Mouse (Mus musculus) midbrain, embryonic 15.5 days (tissue): ENCODE data around the gene Galnt10. TPM values are rescaled to one million over a fixed set of nuclear protein-coding genes. Genes with fewer than 3 reads are reported as not detected.
A peak's percentile ranks its signal among the peaks of the same experiment; 100 is the strongest.

Experiments
- ATAC-seq: fragments of 200-750 bp; cut with Nextera tagmentation; replicated peaks from 2 replicates; pipeline ENCODE4 v1.8.0; 2017; ENCODE audit warnings: moderate TSS enrichment
- H3K27ac ChIP-seq: fragments of 300-500 bp; sonication (generic); 2 replicates; pipeline ENCODE4 v1.5.1; 2015; ENCODE audit warnings: mild to moderate bottlenecking, inconsistent platforms
- H3K27me3 ChIP-seq: fragments of 300-500 bp; sonication (generic); replicated peaks from 2 replicates; pipeline ENCODE4 v1.6.1; 2015; ENCODE audit warnings: inconsistent platforms
- H3K36me3 ChIP-seq: fragments of 300-500 bp; sonication (generic); replicated peaks from 2 replicates; pipeline ENCODE4 v1.6.1; 2015; ENCODE audit warnings: inconsistent platforms
- H3K4me1 ChIP-seq: fragments of 300-500 bp; sonication (generic); 2 replicates; pipeline ENCODE4 v1.6.1; 2015; ENCODE audit warnings: inconsistent platforms
- H3K4me2 ChIP-seq: fragments of 300-500 bp; sonication (generic); 2 replicates; pipeline ENCODE4 v1.6.1; 2015; ENCODE audit warnings: inconsistent platforms, mild to moderate bottlenecking, moderate library complexity
- H3K4me3 ChIP-seq: fragments of 300-500 bp; sonication (generic); 2 replicates; pipeline ENCODE4 v1.5.1; 2015; ENCODE audit warnings: mild to moderate bottlenecking, inconsistent platforms
- H3K9ac ChIP-seq: fragments of 300-500 bp; sonication (generic); 2 replicates; pipeline ENCODE4 v1.6.1; 2015; ENCODE audit warnings: mild to moderate bottlenecking, inconsistent platforms
- H3K9me3 ChIP-seq: fragments of 300-500 bp; sonication (generic); 2 replicates; pipeline ENCODE4 v1.6.1; 2016; ENCODE audit warnings: inconsistent platforms
- WGBS: fragments of 180-500 bp; shearing (Covaris S2); methylation state at CpG from one replicate; pipeline ENCODE4 v1.1.7; 2015; ENCODE audit warnings: mixed read lengths; 5-methylcytosine and 5-hydroxymethylcytosine counted together
- polyA plus RNA-seq: library from polyadenylated mRNA; unstranded; fragments of >200 nt; fragmentation: Nextera tagmentation; extraction: Ambion mirVana; gene quantifications from 2 replicates; pipeline ENCODE4 v1.2.1, GENCODE M21; 2015

Gene Galnt10
- polyA plus RNA-seq, 1 experiment from 2014 or later: 16.4 TPM

GRCm38 (mm10) chr11:57718081-57718480 is 72.8 kb downstream of the Galnt10 start:
- no peaks in the 10 kb centered on the region for H3K36me3 ChIP-seq
- H3K4me2 ChIP-seq: no peak overlapping the region
- no peak overlapping the region for H3K9ac ChIP-seq
- no peak overlapping the region for H3K27ac ChIP-seq
- no peak overlapping the region for H3K4me3 ChIP-seq
- H3K9me3 ChIP-seq: no peaks in the 10 kb centered on the region
- H3K27me3 ChIP-seq: no peaks in the 10 kb centered on the region
- peaks cover 9% of the 10 kb centered on the region; the same call in 1 of the 2 replicates for H3K4me1 ChIP-seq
- no peak for ATAC-seq
- 97% methylated on average over 6 of the region's 6 CpGs for WGBS

- ATAC-seq: no peak; the same call in 1 of the 2 replicates
- WGBS: 18% methylated on average over 7 of the region's 7 CpGs
- H3K27ac ChIP-seq: 0 out of 2 replicates have a peak overlapping the region, but pooled peaks have one; percentile 16
These were observed 74.4 kb downstream of the Galnt10 start for GRCm38 (mm10) chr11:57719631-57720030.

GRCm38 (mm10) chr11:57720076-57720475 is 74.8 kb downstream of the Galnt10 start:
- Histone ChIP-seq H3K9ac (no peak overlapping the region), H3K4me3 (no peak overlapping the region), H3K36me3 (no peaks in the 10 kb centered on the region), H3K4me2 (no peak overlapping the region), H3K4me1 (peaks cover 9% of the 10 kb centered on the region; the same call in 1 of the 2 replicates), H3K27ac (0 out of 2 replicates have a peak overlapping the region, but pooled peaks have one; percentile 16), H3K27me3 (no peaks in the 10 kb centered on the region), H3K9me3 (no peaks in the 10 kb centered on the region)
- ATAC-seq: no peak
- WGBS: 65% methylated on average over 6 of the region's 6 CpGs

More at GRCm38 (mm10) chr11:57719631-57720030, 74.4 kb downstream of the Galnt10 start:
- Histone ChIP-seq H3K4me3 (no peak overlapping the region), H3K4me1 (peaks cover 9% of the 10 kb centered on the region; the same call in 1 of the 2 replicates), H3K9ac (no peak overlapping the region), H3K36me3 (no peaks in the 10 kb centered on the region), H3K4me2 (no peak overlapping the region), H3K9me3 (no peaks in the 10 kb centered on the region), H3K27me3 (no peaks in the 10 kb centered on the region)

DNA sequence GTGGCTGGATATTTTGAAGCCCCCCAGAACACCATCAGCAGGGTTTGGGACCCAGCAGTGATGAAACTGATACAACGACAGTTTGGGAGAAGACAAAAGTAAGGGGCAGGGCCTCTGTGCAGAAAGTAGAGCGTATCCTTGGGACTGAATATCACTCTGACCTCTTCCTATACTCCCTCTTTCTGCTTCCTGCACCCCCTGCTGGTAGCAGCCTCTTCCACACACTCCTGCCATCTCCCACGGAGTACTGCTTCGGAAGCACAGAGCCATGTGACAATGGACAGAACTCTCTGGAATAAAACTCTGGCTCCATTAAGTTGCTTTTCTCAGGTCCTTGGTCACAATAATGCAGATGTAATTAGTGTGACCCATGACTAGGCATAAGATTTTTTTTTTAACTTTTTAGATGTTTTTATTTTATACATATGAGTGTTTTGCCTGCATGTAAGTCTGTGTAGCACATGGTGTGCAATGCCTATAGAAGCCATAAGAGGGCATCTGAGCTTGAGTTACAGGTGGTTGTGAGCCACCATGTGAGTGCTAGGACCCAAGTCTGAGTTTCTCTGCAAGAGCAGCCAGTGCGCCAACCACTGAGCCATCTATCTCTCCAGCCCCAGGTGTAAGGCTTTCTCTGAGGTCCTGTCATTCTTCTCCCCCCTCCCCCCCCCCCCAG is 79.7 kb downstream of the Galnt10 start:
- H3K27me3 ChIP-seq: no peaks in the 10 kb centered on the region
- no peak overlapping the region for H3K4me2 ChIP-seq
- ATAC-seq: no peak
- H3K9ac ChIP-seq: no peak overlapping the region
- H3K9me3 ChIP-seq: no peaks in the 10 kb centered on the region
- 90% methylated on average over 5 of the region's 5 CpGs for WGBS
- no peaks in the 10 kb centered on the region for H3K36me3 ChIP-seq
- peaks cover 12% of the 10 kb centered on the region; the same call in 1 of the 2 replicates for H3K4me1 ChIP-seq
- H3K4me3 ChIP-seq: no peak overlapping the region
- no peak overlapping the region for H3K27ac ChIP-seq

DNA sequence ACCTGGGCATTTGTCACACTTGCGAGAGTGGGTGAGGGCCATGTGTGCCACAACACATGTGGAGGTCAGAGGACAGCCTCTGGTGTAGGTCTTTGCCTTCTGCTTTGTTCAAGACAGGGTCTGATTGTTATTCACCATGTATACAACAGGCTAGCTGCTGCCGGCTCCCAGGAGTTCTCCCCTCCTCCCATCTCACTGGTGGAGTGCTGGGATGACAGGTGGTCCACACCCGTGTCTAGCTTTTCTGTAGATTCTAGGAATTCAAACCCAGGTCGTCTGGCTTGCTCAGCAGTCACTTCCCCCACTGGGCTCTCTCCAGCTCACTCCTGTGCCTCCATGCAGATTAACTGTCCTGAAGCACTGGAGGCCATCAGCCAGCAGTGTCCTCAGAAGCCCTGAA is 80.7 kb downstream of the Galnt10 start:
- no peak for ATAC-seq

DNA sequence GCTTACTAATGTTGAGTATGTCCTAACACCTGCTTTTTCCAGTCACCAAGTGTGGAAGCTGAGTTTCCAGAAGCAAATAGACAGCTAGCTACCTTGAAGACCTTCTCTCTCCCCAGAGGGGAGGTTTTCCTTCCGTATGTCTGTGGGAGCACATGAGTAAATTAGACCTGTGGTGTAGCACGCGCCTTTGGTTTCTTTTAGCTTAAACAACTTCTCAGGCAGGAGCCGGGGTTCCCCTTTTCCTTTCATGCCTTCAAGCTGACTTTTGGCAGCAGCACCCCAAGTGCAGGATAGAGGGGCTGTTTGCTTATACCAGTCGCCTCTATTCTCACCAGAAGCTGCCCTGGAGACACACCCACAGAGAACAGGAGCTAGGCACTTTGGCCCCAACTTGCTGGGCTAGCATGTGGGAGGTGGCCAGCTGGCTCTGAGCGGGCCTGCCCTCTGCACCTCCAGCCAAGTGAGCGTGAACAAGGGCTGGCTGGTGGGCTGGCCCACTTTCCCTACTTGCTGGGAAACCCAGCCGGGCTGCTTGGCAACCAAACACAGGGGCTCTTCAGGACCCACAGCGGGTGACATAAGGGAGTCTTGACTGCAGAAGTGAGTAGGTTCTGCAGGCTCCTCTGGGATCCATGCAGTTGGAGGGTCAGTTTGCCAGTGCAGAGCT is 82.2 kb downstream of the Galnt10 start:
- H3K4me3 ChIP-seq: no peak overlapping the region
- no peak overlapping the region for H3K4me2 ChIP-seq
- no peaks in the 10 kb centered on the region for H3K27me3 ChIP-seq
- H3K9ac ChIP-seq: no peak overlapping the region
- H3K9me3 ChIP-seq: no peaks in the 10 kb centered on the region
- 62% methylated on average over 9 of the region's 9 CpGs for WGBS
- ATAC-seq: peak; percentile 67
- no peak overlapping the region for H3K27ac ChIP-seq
- H3K36me3 ChIP-seq: no peaks in the 10 kb centered on the region
- H3K4me1 ChIP-seq: peaks cover 10% of the 10 kb centered on the region; the same call in 1 of the 2 replicates

More for the DNA sequence above, 80.7 kb downstream of the Galnt10 start:
- WGBS: 55% methylated on average over 4 of the region's 4 CpGs
- H3K9ac ChIP-seq: no peak overlapping the region
- peaks cover 9% of the 10 kb centered on the region; the same call in 1 of the 2 replicates for H3K4me1 ChIP-seq
- H3K4me2 ChIP-seq: no peak overlapping the region
- H3K27ac ChIP-seq: no peak overlapping the region
- H3K9me3 ChIP-seq: no peaks in the 10 kb centered on the region
- no peaks in the 10 kb centered on the region for H3K27me3 ChIP-seq
- H3K4me3 ChIP-seq: no peak overlapping the region
- no peaks in the 10 kb centered on the region for H3K36me3 ChIP-seq

DNA sequence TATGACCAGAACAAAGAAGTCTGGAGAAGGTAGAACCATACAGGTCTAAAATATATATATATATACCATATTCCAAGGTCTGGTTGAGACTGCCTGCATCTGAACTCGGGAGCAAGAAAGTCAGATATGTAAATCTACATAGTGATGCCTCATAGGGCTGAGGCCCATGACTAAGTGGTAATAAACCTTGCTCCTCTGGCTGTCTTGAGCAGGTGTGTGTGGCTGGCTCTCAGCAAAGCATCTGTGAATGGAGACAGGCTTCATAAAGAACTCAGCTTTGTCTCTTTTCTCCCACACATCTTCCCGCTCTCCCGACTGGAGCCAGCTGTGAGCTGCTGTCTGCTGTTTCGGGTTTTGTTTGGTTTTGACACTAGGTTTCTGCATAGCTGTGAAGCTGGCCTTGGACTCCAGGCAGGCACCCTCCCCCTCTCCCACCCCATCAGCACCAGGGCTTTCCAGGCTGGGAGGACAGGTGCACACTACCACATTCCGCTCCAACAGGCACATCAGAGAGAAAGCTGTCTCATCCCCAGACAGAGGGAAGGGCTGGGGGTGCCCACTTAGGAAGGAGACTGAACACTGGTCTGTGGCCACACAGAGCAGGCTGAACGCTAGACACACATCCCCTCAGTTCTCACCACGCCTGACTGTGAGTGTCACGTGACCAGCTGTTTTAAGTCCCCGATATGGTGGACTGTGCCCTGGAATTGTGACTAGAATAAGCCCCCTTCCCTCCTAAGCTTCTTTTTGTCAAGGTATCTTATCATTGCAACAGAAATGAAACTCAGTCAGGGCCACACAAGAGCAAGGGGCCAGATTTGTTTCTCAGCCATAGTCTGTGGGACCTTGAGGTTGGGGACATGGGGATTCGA is 87.4 kb downstream of the Galnt10 start:
- Histone ChIP-seq H3K9ac (no peak overlapping the region), H3K4me2 (no peak overlapping the region), H3K4me3 (no peak overlapping the region), H3K27ac (no peak overlapping the region), H3K9me3 (no peaks in the 10 kb centered on the region), H3K36me3 (no peaks in the 10 kb centered on the region), H3K4me1 (peaks cover 9% of the 10 kb centered on the region; the same call in 1 of the 2 replicates), H3K27me3 (no peaks in the 10 kb centered on the region)
- 72% methylated on average over 10 of the region's 10 CpGs for WGBS
- peak; percentile 48; the same call in 1 of the 2 replicates for ATAC-seq

DNA sequence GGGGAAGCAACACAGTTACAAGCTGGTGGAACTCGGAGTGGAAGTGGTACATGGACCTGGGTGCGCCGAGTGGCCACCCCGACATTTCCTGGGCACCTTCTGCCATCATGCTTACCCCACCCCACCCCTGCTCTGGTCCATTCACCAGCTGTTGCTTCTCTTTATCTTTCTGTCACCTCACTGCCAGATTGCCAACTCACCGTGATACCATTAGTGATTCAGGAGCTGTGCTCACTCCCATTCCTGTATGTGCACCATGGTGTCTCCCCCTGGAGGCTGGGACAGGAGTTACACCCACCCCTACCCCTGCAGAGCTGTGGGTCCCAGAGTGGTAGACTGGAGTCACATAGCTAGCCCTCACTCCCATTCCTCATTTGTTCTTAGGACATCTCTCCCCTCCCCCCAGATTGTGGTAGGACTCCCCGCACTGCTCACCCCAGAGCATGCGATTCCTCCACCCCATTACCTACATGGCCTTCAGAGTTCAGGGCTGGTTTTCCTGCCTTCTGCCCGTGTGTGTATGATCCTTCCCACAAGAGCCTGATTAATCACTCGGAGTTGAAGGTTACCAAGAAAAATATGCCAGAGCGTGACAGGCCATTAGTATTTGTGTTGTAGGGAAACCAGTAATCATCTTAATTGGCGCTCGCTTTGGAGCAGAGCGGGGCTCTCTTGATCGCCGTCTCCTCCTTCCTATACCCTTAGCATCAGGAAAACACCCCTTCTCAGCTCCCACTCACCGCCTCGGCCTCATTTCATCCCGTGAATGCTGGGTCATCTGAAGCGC is 102.2 kb downstream of the Galnt10 start:
- H3K4me1 ChIP-seq: no peaks in the 10 kb centered on the region
- no peaks in the 10 kb centered on the region for H3K9me3 ChIP-seq
- no peaks in the 10 kb centered on the region for H3K27me3 ChIP-seq
- no peak for ATAC-seq
- no peak overlapping the region for H3K27ac ChIP-seq
- H3K4me2 ChIP-seq: no peak overlapping the region
- H3K9ac ChIP-seq: no peak overlapping the region
- WGBS: 81% methylated on average over 19 of the region's 19 CpGs
- H3K36me3 ChIP-seq: no peaks in the 10 kb centered on the region
- no peak overlapping the region for H3K4me3 ChIP-seq

- no peak overlapping the region for H3K9ac ChIP-seq
- WGBS: 52% methylated on average over 14 of the region's 14 CpGs
- no peaks in the 10 kb centered on the region for H3K9me3 ChIP-seq
- H3K4me3 ChIP-seq: no peak overlapping the region
- 0 out of 2 replicates have a peak, but pooled peaks cover 10% of the 10 kb centered on the region for H3K4me1 ChIP-seq
- H3K4me2 ChIP-seq: no peak overlapping the region
- no peaks in the 10 kb centered on the region for H3K36me3 ChIP-seq
- H3K27me3 ChIP-seq: no peaks in the 10 kb centered on the region
- H3K27ac ChIP-seq: no peak overlapping the region
- peak; percentile 41; the same call in 1 of the 2 replicates for ATAC-seq
These were observed 108.4 kb downstream of the Galnt10 start for GRCm38 (mm10) chr11:57753538-57754203.

- Histone ChIP-seq H3K27ac (no peak overlapping the region), H3K4me3 (no peak overlapping the region), H3K4me2 (no peak overlapping the region), H3K36me3 (no peaks in the 10 kb centered on the region), H3K9ac (no peak overlapping the region), H3K4me1 (peaks cover 12% of the 10 kb centered on the region), H3K27me3 (no peaks in the 10 kb centered on the region), H3K9me3 (no peaks in the 10 kb centered on the region)
- whole genome bisulfite sequencing: 71% methylated on average over 9 of the region's 9 CpGs
- no peak for ATAC-seq
These were observed 113.4 kb downstream of the Galnt10 start for GRCm38 (mm10) chr11:57758621-57759020.

DNA sequence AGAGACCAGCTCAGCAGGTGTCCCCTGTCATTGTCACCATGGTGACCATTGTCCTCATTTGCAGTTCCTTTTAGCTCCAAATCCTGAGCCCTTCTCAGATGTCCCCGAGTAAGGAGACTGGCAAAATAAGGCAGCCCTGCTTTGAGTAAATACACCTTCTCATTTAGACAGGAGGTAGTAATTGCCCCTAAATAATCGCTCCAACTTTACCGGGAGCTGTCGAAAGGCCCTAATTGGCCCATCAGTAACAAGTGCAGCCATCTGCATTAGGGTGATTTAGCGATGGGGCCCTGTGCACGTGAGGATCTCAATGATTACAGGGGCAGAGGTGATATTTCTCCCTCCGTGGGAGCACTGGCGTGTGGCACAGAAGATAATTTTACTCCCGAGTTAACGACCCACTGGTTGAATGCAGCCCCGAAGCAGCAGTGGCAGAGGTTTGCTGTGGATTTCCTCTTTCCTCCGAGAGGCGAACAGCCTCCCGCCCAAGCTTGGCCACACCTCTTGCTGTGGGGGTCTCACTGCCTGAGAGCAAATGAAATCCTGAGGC is 115.3 kb downstream of the Galnt10 start:
- no peak overlapping the region for H3K4me3 ChIP-seq
- H3K27me3 ChIP-seq: no peaks in the 10 kb centered on the region
- H3K9ac ChIP-seq: no peak overlapping the region
- peak; percentile 62 for ATAC-seq
- peak overlapping the region; percentile 24 for H3K4me2 ChIP-seq
- no peaks in the 10 kb centered on the region for H3K9me3 ChIP-seq
- WGBS: 11% methylated on average over 14 of the region's 14 CpGs
- peaks cover 8% of the 10 kb centered on the region for H3K4me1 ChIP-seq
- 0 out of 2 replicates have a peak overlapping the region, but pooled peaks have one; percentile 51 for H3K27ac ChIP-seq
- no peaks in the 10 kb centered on the region for H3K36me3 ChIP-seq
